Mouse (Mus musculus): ENCODE measurements around the gene 9830107B12Rik. TPM values are rescaled to one million over a fixed set of nuclear protein-coding genes. Genes with fewer than 3 reads are reported as not detected.

Gene 9830107B12Rik
- polyA plus RNA-seq, 1 experiment from 2014 or later: not detected

DNA sequence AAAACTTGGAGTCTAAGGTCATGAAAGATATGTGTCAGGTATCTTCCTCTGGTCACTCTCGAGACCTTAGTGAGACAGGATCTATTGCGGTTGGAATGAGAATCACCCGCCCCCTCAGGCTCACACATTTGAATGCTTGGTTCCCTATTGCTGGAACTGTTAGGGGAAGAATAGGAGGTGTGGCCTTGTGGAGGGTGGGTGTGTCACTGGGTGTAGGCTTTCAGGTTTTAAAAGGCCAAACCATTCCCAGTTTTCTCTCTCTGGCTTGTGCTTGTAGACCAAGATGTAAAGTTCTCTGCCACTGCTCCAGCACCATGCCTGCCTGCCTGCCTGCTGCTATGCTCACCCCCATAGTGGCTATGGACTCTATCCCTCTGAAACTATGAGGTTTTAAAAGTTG is 65.4 kb downstream of the 9830107B12Rik start:
- H3K27me3 ChIP-seq (ENCODE audit: control insufficient read depth, insufficient read depth, low read length): no peaks in the 10 kb centered on the region
- no peaks in the 10 kb centered on the region for H3K36me3 ChIP-seq (ENCODE audit: control insufficient read depth, insufficient read depth, low read length)
- no peak overlapping the region for H3K4me3 ChIP-seq (ENCODE audit: low read depth, low read length)
- no peak overlapping the region for H3K4me2 ChIP-seq (replicated peaks; ENCODE audit: low read depth, low read length)
- ATAC-seq (ENCODE audit: insufficient number of reproducible peaks, insufficient read depth, low FRiP score, low read depth): no peak
- no peaks in the 10 kb centered on the region for H3K4me1 ChIP-seq (ENCODE audit: control insufficient read depth, insufficient read depth, low read length)
- no peaks in the 10 kb centered on the region for H3K9me3 ChIP-seq (ENCODE audit: control insufficient read depth, low read depth, low read length)
- H3K27ac ChIP-seq (ENCODE audit: low read length): no peak overlapping the region
- WGBS: 48% methylated on average over 3 of the region's 3 CpGs
- H3K9ac ChIP-seq (replicated peaks; ENCODE audit: low read depth, low read length): no peak overlapping the region

Other genes with a start within 250 kb of the 9830107B12Rik start
- gene Foxp4, start 221.6 kb downstream of the 9830107B12Rik start, polyA plus RNA-seq (2014; fragmentation: Nextera tagmentation; extraction: Ambion mirVana): 41.8 and 43.3 TPM in 2 replicates
- not detected in 2 replicates for gene 1700122O11Rik, start 108.0 kb downstream of the 9830107B12Rik start, polyA plus RNA-seq (2014; fragmentation: Nextera tagmentation; extraction: Ambion mirVana)
- not detected in 2 replicates for gene 1700067P10Rik, start 56.9 kb downstream of the 9830107B12Rik start, polyA plus RNA-seq (2014; fragmentation: Nextera tagmentation; extraction: Ambion mirVana)
- not detected in 2 replicates for gene A530064D06Rik, start 21.0 kb upstream of the 9830107B12Rik start, polyA plus RNA-seq (2014; fragmentation: Nextera tagmentation; extraction: Ambion mirVana)
- gene Trem1, start 86.5 kb upstream of the 9830107B12Rik start, polyA plus RNA-seq (2014; fragmentation: Nextera tagmentation; extraction: Ambion mirVana): not detected in 2 replicates
- not detected in 2 replicates for gene Trem3, start 101.5 kb upstream of the 9830107B12Rik start, polyA plus RNA-seq (2014; fragmentation: Nextera tagmentation; extraction: Ambion mirVana)
- gene Treml4, start 118.0 kb upstream of the 9830107B12Rik start, polyA plus RNA-seq (2014; fragmentation: Nextera tagmentation; extraction: Ambion mirVana): 0.34 and 0.69 TPM in 2 replicates
- gene Treml2, start 153.2 kb upstream of the 9830107B12Rik start, polyA plus RNA-seq (2014; fragmentation: Nextera tagmentation; extraction: Ambion mirVana): 0.08 and 0.17 TPM in 2 replicates
- 0.51 and 0.59 TPM in 2 replicates for gene B430306N03Rik, start 169.9 kb upstream of the 9830107B12Rik start, polyA plus RNA-seq (2014; fragmentation: Nextera tagmentation; extraction: Ambion mirVana)
- 4.4 and 5.7 TPM in 2 replicates for gene Trem2, start 200.1 kb upstream of the 9830107B12Rik start, polyA plus RNA-seq (2014; fragmentation: Nextera tagmentation; extraction: Ambion mirVana)
- 0.45 and 0.98 TPM in 2 replicates for gene Treml1, start 213.6 kb upstream of the 9830107B12Rik start, polyA plus RNA-seq (2014; fragmentation: Nextera tagmentation; extraction: Ambion mirVana)

Data from stomach, embryonic 14.5 days (tissue).